In genomic region chr13:60742611-60743010, GRCm38 (mm10) we compare ENCODE assay signal across 38 mouse cellular contexts. TPM values are rescaled to one million over a fixed set of nuclear protein-coding genes. Genes with fewer than 3 reads are reported as not detected.
DNase-seq lines count a peak whose midpoint lies in the region; ATAC-seq and TF ChIP-seq lines count a peak whose summit lies in the region.
"Had no signal": no experiment of that assay in that cellular context is flagged by ENCODE, and none has a peak within 500 bp of the region (broad histone marks: within the 10 kb centered on the region; RNA-seq: fewer than 3 reads in every experiment).

No protein-coding gene starts in this region.

- no peak overlapping the region for H3K4me3 ChIP-seq in heart, embryonic 11.5 days (ENCODE audit: low read depth, low read length)
- H3K4me3 ChIP-seq in layer of hippocampus, adult 2 months: no peak overlapping the region
- no peak overlapping the region for H3K4me3 ChIP-seq in MEL (ENCODE audit: control insufficient read depth in 1 of 2, insufficient read depth in 1 of 2, low read depth in 2 of 2, low read length in 2 of 2)
- no peak overlapping the region for H3K4me3 ChIP-seq in liver, embryonic 15.5 days (replicated peaks)
- H3K4me3 ChIP-seq: embryonic facial prominence, embryonic 13.5 days; forebrain, embryonic 10.5 days; forebrain, embryonic 15.5 days; hindbrain, embryonic 13.5 days; midbrain, embryonic 13.5 days; stomach, embryonic 15.5 days had no signal

- no peak for ATAC-seq in heart, embryonic 11.5 days (replicated peaks; ENCODE audit: insufficient number of reproducible peaks, low FRiP score, low TSS enrichment)
- ATAC-seq in liver, embryonic 15.5 days (ENCODE audit: insufficient read depth): no peak
- ATAC-seq: forebrain, embryonic 15.5 days; intestine, postnatal 0 days; midbrain, embryonic 13.5 days had no signal

- no peak overlapping the region for H3K9ac ChIP-seq in heart, embryonic 11.5 days (ENCODE audit: low read depth, low read length)
- H3K9ac ChIP-seq in MEL (ENCODE audit: control insufficient read depth, low read depth, low read length, poor library complexity, severe bottlenecking): peak overlapping the region; percentile 51
- no peak overlapping the region for H3K9ac ChIP-seq in liver, embryonic 15.5 days
- H3K9ac ChIP-seq: embryonic facial prominence, embryonic 13.5 days; forebrain, embryonic 15.5 days; midbrain, embryonic 13.5 days; stomach, embryonic 15.5 days had no signal

- H3K79me2 ChIP-seq in MEL (ENCODE audit: control insufficient read depth, insufficient read depth, low read length, poor library complexity): no peaks in the 10 kb centered on the region

- peak in 1 of 2 experiments; percentile 16; a peak in 1 of 4 replicates for TF ChIP-seq EP300 in MEL (IDR thresholded peaks at IDR 0.05; ENCODE audit: low read depth in 1 of 2, low read length in 2 of 2)

- TF ChIP-seq CTCF in layer of hippocampus, adult 2 months (conservative IDR thresholded peaks at IDR 0.05): no peak
- TF ChIP-seq CTCF in MEL (IDR thresholded peaks at IDR 0.05 in 2 of 3, conservative IDR thresholded peaks at IDR 0.05 in 1 of 3; ENCODE audit: control insufficient read depth in 1 of 3, insufficient read depth in 1 of 3, low read depth in 2 of 3, low read length in 3 of 3, poor library complexity in 1 of 3, severe bottlenecking in 1 of 3): no peak

- H3K4me1 ChIP-seq in heart, embryonic 11.5 days (ENCODE audit: control insufficient read depth, insufficient read depth, low read length): peaks cover 12% of the 10 kb centered on the region; the same call in 1 of the 2 replicates
- H3K4me1 ChIP-seq in MEL (ENCODE audit: control insufficient read depth in 1 of 2, insufficient read depth in 2 of 2, low read length in 2 of 2): peaks cover 8 to 39% of the 10 kb centered on the region in 2 experiments
- H3K4me1 ChIP-seq in liver, embryonic 15.5 days (replicated peaks): peaks cover 67% of the 10 kb centered on the region

- 65% methylated on average over 3 of the region's 3 CpGs for whole genome bisulfite sequencing in heart, embryonic 11.5 days (ENCODE audit: insufficient replicate concordance)
- WGBS in liver, embryonic 15.5 days (ENCODE audit: insufficient replicate concordance): 42% methylated on average over 3 of the region's 3 CpGs

- no peak for DNase-seq in heart, postnatal 36 days
- DNase-seq in layer of hippocampus, adult 2 months (ENCODE audit: low spot score in 2 of 2): no peak
- DNase-seq in layer of hippocampus, adult 9-10 months (ENCODE audit: low spot score): no peak
- DNase-seq in MEL (ENCODE audit: low read depth, low spot score): no peak
- DNase-seq in urinary bladder, postnatal 14 days (ENCODE audit: low spot score): no peak
- no peak for DNase-seq in right cerebral cortex, postnatal 36 days (ENCODE audit: low spot score in 2 of 2)
- DNase-seq: adrenal gland, postnatal 25 days; cerebellum, adult 11-12 months; cerebellum, adult 9-11 months; gastrocnemius, postnatal 25 days; kidney, adult 9 months; kidney, postnatal 10 days; retina, postnatal 1 day; right cerebral cortex, postnatal 14 days; thymus, postnatal 14 days had no signal

- no peaks in the 10 kb centered on the region for H3K36me3 ChIP-seq in heart, embryonic 11.5 days (ENCODE audit: control insufficient read depth, insufficient read depth, low read length)
- peaks cover 0 to 32% of the 10 kb centered on the region in 2 experiments; a peak in 2 of 4 replicates for H3K36me3 ChIP-seq in MEL (ENCODE audit: control insufficient read depth in 1 of 2, insufficient read depth in 2 of 2, low read length in 2 of 2)
- H3K36me3 ChIP-seq in liver, embryonic 15.5 days (replicated peaks): peaks cover 17% of the 10 kb centered on the region
- H3K36me3 ChIP-seq: stomach, embryonic 15.5 days had no signal

- 0 out of 2 replicates have a peak overlapping the region, but pooled peaks have one; percentile 0 for H3K27ac ChIP-seq in heart, embryonic 11.5 days (ENCODE audit: low read depth, low read length)
- peak overlapping the region; percentile 65 for H3K27ac ChIP-seq in layer of hippocampus, adult 2 months
- peak overlapping the region; percentile 95 for H3K27ac ChIP-seq in MEL (ENCODE audit: control insufficient read depth, low read depth, low read length)
- H3K27ac ChIP-seq in liver, embryonic 15.5 days (replicated peaks): peak overlapping the region; percentile 83
- H3K27ac ChIP-seq: embryonic facial prominence, embryonic 13.5 days; forebrain, embryonic 10.5 days; hindbrain, embryonic 13.5 days; midbrain, embryonic 13.5 days; stomach, embryonic 15.5 days had no signal

- H3K27me3 ChIP-seq in heart, embryonic 11.5 days (ENCODE audit: control insufficient read depth, insufficient read depth, low read length): no peaks in the 10 kb centered on the region
- no peaks in the 10 kb centered on the region for H3K27me3 ChIP-seq in MEL (ENCODE audit: control insufficient read depth in 1 of 2, insufficient read depth in 2 of 2, low read length in 2 of 2)
- no peaks in the 10 kb centered on the region for H3K27me3 ChIP-seq in liver, embryonic 15.5 days
- H3K27me3 ChIP-seq: embryonic facial prominence, embryonic 13.5 days; forebrain, embryonic 15.5 days; hindbrain, embryonic 13.5 days; midbrain, embryonic 13.5 days; stomach, embryonic 15.5 days had no signal

- no peak for TF ChIP-seq POLR2A in MEL (IDR thresholded peaks at IDR 0.05; ENCODE audit: control insufficient read depth in 1 of 2, insufficient read depth in 1 of 2, low read depth in 1 of 2, low read length in 2 of 2, poor library complexity in 1 of 2)

- no peak overlapping the region for H3K4me2 ChIP-seq in heart, embryonic 11.5 days
- H3K4me2 ChIP-seq in liver, embryonic 15.5 days: no peak overlapping the region
- H3K4me2 ChIP-seq: embryonic facial prominence, embryonic 13.5 days; forebrain, embryonic 15.5 days; hindbrain, embryonic 13.5 days; midbrain, embryonic 13.5 days; stomach, embryonic 15.5 days had no signal

- intact Hi-C loops in heart, postnatal 36 days (cut with DNase I): loop anchor here (5.0 kb wide), 1 partner anchor 565 kb away; the partner anchor contains the start of gene Gas1

- no peaks in the 10 kb centered on the region for H3K9me3 ChIP-seq in heart, embryonic 11.5 days (replicated peaks; ENCODE audit: control insufficient read depth, low read length)
- H3K9me3 ChIP-seq in MEL (replicated peaks; ENCODE audit: insufficient read depth, low read length): no peaks in the 10 kb centered on the region
- no peaks in the 10 kb centered on the region for H3K9me3 ChIP-seq in liver, embryonic 15.5 days (replicated peaks)
- H3K9me3 ChIP-seq: embryonic facial prominence, embryonic 13.5 days; forebrain, embryonic 10.5 days; forebrain, embryonic 15.5 days; hindbrain, embryonic 13.5 days; midbrain, embryonic 13.5 days; stomach, embryonic 15.5 days had no signal

- no peak for TF ChIP-seq RAD21 in MEL (IDR thresholded peaks at IDR 0.05; ENCODE audit: low read depth, low read length)

TF ChIP-seq in MEL, 35 proteins besides CTCF, POLR2A, EP300 and RAD21:
- TF ChIP-seq ETS1 (IDR thresholded peaks at IDR 0.05; ENCODE audit: low read depth, low read length) (0 out of 2 replicates have a peak, but pooled peaks have one; percentile 39), SIN3A (IDR thresholded peaks at IDR 0.05; ENCODE audit: low read length) (0 out of 2 replicates have a peak, but pooled peaks have one; percentile 35), TAL1 (IDR thresholded peaks at IDR 0.05; ENCODE audit: low read length) (peak; percentile 49; the same call in 1 of the 2 replicates), ZNF384 (IDR thresholded peaks at IDR 0.05; ENCODE audit: low read depth, low read length) (no peak), TCF12 (IDR thresholded peaks at IDR 0.05; ENCODE audit: low read depth, low read length) (no peak), TBP (IDR thresholded peaks at IDR 0.05; ENCODE audit: low read depth, low read length) (no peak)

RNA-seq across cellular contexts. Expression of gene BC051665, which starts 43.6 kb away (rescaled TPM):
- not detected in 2 replicates for polyA plus RNA-seq in heart, embryonic 11.5 days (2014; fragmentation: Nextera tagmentation; extraction: Ambion mirVana)
- total RNA-seq in heart, postnatal 36 days (2021): not detected
- not detected for total RNA-seq in layer of hippocampus, adult 2 months (2021)
- not detected in 2 replicates for total RNA-seq in MEL (2012; rRNA removed)
- not detected for polyA plus RNA-seq in MEL (2012; ENCODE audit: insufficient read depth in 1 of 2, insufficient read length in 2 of 2, low read depth in 1 of 2, low replicate concordance in 2 of 2, missing spikeins in 1 of 2)
- polyA plus RNA-seq in liver, embryonic 15.5 days (2015; fragmentation: Nextera tagmentation; extraction: Ambion mirVana): not detected in 2 replicates
- total RNA-seq: adrenal gland, postnatal 25 days; gastrocnemius, adult 18-20 months; gastrocnemius, postnatal 25 days; heart, adult 18-20 months; layer of hippocampus, postnatal 10 days; left cerebral cortex, adult 18-20 months; left cerebral cortex, postnatal 14 days; liver, adult 2 months; monocyte, adult 5-6 weeks had no signal
- polyA plus RNA-seq: embryonic facial prominence, embryonic 13.5 days; forebrain, embryonic 10.5 days; forebrain, embryonic 15.5 days; frontal cortex, adult 2 months; heart, postnatal 0 days; hindbrain, embryonic 13.5 days; intestine, postnatal 0 days; large intestine, adult 2 months; limb, embryonic 11.5 days; liver, adult 2 months; lung, embryonic 16.5 days; midbrain, embryonic 13.5 days; neural tube, embryonic 14.5 days; stomach, embryonic 15.5 days; urinary bladder, adult 2 months had no signal

Comparison
In these comparisons a context has a peak if more than half of its experiments do, and no peak if none do; other contexts are left out.
1. H3K27ac ChIP-seq: peak in every context shown above with its lines; median percentile 95 in MEL; 83 in liver, embryonic 15.5 days; 65 in layer of hippocampus, adult 2 months; 0 in heart, embryonic 11.5 days.